Mouse (Mus musculus): ENCODE measurements around the gene Magi2.
A peak's percentile ranks its signal among the peaks of the same experiment; 100 is the strongest.
"Not testable (repeated sequence)": the region's sequence is repeated elsewhere in the genome, so short reads cannot be mapped to it uniquely, and the experiment has no call there.

Gene Magi2

GRCm38 (mm10) chr5:19429290-19429689 is 202.5 kb downstream of the Magi2 start:
- no peak for DNase-seq (ENCODE audit: low read depth, low spot score)

DNA sequence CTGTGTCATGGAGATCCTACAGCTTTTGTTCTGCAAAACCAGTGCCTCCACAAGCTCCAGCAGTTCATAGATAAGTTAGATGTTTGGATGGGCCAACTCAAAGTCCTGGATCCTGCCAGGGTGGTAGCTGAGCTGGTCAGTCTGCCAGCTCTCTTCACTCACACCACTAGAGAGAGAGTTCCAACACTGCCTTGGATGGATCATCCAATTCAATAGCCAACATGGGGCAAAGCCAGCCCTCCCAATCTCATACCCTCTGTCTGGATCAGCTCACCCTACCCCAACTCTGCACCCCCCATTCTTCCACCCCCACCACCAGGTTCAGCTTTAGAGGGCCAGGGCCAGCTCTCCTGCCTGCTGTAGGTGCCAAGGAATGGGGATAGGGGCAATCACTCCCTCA is 235.7 kb downstream of the Magi2 start:
- no peak for DNase-seq (ENCODE audit: low read depth, low spot score)

- no peak for DNase-seq (ENCODE audit: low read depth, low spot score)
Measured at GRCm38 (mm10) chr5:19465383-19465782, 238.5 kb downstream of the Magi2 start.

DNA sequence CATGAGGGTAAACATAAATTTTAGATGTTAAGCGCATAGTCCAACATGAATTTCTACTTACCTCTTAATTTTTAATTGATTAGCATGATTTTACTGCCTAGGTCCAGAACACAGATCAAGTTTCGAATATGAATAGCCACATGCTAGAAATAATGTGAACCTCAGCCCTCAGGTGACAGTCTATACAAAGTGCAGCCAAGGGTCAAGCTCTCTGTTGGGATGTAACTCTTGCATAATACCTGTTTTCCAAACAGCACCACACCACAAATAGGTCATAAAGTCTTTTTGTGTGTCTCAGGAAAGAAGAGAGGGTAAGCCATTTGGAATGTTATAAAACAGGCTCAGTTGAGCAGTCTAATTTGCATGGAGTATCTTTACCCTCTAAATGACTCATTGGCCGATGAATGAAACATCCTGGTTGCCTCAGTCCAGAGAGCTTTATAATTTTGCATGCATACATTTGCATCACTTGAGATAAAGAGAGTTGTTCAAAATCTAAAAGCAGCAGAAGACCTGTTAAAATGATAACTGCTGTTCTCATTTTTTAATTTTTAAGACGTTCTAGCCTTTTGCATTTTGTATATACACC is 246.1 kb downstream of the Magi2 start:
- DNase-seq (ENCODE audit: low read depth, low spot score), result no peak

DNA sequence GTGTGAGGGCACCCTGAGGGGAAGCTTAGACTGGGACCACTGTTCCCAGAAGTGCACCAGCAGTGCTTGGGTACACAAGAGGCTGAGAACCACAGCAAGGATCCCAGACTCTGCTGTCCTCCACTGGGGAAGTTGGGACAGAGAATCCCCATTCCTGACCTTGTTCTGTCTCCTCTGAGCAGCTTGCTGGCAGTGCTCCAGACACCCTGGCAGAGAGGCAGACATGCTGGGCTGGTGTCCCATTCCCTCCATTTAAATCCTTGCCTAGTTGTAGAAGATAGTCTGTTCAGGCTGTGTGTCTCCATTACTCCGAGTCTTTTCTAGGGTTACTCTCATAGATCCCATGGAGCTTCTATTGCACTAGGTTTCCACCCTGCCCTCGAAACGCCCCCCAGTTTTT is 256.1 kb downstream of the Magi2 start:
- DNase-seq (ENCODE audit: low read depth, low spot score), result peak; percentile 10

- DNase-seq (ENCODE audit: low read depth, low spot score), result no peak
Measured at GRCm38 (mm10) chr5:19487947-19488346, 261.1 kb downstream of the Magi2 start.

DNA sequence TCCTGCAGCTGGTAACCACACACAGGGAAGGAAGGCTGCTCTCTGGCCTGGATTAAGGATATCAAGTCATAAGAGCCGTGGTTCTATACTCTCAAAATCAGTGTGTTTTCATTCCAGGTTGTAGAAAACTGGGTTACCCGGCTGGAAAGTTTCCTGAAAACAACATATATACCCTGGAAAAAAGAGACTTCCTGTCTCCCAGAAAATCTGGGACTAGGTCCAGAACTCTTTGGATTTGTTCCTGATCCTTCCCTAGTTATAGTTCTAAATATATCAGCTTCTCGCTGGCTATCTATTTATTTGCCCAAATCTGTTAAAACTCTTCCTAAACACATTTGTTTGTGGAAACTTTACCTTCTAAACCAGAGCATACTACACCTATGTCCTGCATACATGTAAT is 274.2 kb downstream of the Magi2 start:
- no peak for DNase-seq (ENCODE audit: low read depth, low spot score)

DNA sequence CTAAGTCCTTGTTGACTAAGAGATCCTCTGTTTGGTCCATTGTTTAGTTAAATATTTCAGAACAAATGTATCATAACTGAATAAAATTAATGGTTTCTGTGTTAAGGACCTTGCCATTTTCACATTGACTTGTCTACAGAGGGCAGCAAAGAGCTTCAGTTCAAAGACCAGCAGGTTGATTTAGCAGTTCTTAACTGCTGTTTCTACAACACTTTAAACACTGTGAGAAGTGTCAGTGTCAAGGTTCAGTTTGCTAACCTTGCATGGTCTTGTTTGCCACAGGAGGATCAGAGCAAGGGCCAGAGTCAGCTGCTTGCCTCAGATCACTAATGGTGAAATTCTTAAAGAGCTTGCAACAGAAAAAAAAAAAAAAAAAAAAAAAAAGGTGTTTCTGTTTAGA is 295.3 kb downstream of the Magi2 start:
- no peak for DNase-seq (ENCODE audit: low read depth, low spot score)

GRCm38 (mm10) chr5:19539348-19539747 is 312.5 kb downstream of the Magi2 start:
- DNase-seq (ENCODE audit: low read depth, low spot score), result no peak

DNA sequence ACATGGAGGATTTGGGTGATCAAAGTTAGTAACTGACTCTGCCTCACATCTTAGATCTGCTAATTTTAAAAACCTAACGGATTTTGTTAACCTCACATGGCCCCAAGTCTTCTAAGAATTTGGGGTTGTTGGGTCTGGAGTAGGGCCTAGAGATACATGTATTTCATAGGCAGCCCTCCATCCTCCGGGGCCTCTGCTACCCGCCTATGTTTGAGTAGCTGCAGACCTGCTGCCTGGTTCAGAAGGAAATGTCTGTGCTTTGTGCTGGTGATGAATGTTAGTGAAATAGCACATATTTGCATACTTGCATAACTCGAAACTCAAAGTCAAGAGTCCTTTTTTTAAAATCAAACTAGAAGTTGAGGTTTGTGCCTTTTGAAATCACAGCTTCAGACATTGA is 319.6 kb downstream of the Magi2 start:
- no peak for DNase-seq (ENCODE audit: low read depth, low spot score)

- no peak for DNase-seq (ENCODE audit: low read depth, low spot score)
Measured at GRCm38 (mm10) chr5:19546900-19547299, 320.1 kb downstream of the Magi2 start.

- no peak for DNase-seq (ENCODE audit: low read depth, low spot score)
Measured at GRCm38 (mm10) chr5:19553510-19553909, 326.7 kb downstream of the Magi2 start.

DNA sequence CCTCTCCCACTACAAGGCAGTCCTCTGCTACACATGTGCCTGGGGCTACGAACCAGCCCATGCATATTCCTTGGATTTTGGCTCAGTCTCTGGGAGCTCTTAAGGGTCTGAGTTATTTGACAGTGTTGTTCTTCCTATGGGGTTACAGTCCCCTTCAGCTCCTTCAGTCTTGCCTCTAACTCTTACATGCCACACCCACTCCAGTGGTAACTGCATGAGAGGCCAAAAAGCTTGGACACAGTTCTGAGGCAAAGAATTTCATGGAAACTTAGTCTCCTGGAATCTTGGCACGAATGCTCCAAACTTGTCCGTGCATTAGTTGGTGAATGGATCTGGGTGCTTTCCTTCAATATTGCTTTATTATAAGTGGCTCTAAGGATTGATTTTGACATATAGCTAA is 338.8 kb downstream of the Magi2 start:
- DNase-seq (ENCODE audit: low read depth, low spot score), result no peak

DNA sequence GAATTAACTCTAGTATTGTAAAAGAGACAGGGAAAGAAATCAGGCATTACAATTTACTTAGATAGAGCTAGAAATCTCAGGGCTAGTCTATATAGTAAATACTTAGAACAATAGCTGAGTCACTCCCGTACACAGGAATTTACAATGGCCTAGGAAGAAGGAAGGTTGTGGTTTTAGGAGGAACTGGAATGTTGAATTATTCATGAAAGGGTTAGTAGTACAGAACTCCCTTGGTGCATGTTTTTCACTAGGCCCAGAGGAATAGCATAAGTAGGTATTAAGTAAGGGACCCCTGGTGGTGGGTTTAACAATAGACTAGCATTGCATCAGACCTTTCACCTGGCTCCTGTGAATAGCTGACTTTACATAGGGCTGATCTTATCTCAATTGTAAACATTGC is 339.3 kb downstream of the Magi2 start:
- DNase-seq (ENCODE audit: low read depth, low spot score), result not testable (repeated sequence)

DNA sequence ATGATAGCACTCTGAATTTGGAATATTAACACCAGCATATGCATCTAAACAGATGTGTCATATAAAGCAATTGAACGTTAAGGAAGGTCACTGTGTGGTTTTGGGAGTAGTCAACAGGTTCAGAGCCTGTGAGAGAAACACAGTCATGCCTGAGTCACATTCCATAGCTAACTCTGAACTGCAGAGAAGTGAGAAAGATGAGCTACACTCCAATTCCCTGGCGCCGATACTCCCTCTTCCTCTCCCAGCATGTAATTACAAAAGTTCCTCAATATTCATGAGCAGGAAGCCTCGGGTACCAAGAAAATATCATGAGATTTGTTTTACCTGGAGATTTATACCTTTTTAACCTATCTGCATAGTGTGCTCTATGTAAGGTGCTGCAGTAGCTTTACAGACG is 380.9 kb downstream of the Magi2 start:
- no peak for DNase-seq (ENCODE audit: low read depth, low spot score)

GRCm38 (mm10) chr5:19611788-19612187 is 385.0 kb downstream of the Magi2 start:
- no peak for DNase-seq (ENCODE audit: low read depth, low spot score)

- no peak for DNase-seq (ENCODE audit: low read depth, low spot score)
Measured at GRCm38 (mm10) chr5:19621678-19622077, 394.8 kb downstream of the Magi2 start.

DNA sequence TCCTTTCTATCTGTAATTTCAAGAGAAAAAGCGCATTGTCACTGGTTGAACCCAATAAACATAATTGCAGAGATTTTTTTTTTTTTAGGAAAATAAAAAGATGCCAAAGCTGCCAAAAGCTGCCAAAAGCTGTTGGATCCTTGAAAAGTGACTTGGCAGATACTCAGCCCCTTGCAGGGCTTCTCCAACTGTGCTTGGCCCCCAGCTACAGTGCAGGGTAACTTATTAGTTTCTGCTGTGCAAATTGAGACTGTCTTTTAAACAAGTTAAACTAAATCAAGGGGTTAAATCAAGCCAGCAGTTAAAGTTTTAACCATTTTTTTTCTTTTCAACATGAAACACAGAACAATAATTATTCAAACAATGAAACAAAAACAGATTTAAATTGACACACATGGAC is 407.1 kb downstream of the Magi2 start:
- DNase-seq (ENCODE audit: low read depth, low spot score), result no peak

DNA sequence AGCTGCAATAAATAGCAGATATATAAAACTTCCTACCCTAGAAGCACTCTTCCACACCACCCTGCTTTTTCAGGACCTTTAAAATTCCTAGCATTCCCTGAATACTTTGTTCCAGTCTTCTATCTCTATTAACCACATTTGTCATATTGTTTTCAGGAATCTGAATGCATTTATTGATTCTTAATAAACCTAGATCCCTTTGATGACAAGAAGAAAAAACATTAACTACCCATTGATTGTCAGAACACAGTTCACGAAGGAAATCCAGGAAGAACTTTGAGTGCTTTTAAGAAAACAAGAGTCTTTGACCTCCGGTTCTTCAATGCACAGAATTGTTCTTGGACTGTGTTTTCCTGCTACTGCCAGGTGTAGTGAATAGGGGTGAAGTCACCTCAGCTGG is 411.0 kb downstream of the Magi2 start:
- no peak for DNase-seq (ENCODE audit: low read depth, low spot score)

DNA sequence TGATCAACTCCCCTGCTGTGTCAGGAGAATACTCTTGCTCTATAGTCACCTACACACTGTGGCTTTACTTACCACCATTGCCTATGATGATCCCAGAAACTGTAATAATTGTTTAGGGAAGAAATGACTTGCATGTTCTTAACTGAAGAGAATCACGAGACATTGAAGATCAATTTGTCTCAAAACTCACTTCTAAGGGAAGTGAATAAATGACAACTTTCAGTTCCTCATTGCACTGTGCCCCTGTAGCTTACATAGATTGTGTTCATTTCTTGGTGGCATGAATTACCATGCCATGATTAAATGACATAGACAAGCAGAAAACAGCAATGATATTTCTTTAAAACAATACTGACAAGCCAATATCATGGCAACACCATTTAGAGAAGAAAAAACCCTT is 429.1 kb downstream of the Magi2 start:
- DNase-seq (ENCODE audit: low read depth, low spot score), result no peak

DNA sequence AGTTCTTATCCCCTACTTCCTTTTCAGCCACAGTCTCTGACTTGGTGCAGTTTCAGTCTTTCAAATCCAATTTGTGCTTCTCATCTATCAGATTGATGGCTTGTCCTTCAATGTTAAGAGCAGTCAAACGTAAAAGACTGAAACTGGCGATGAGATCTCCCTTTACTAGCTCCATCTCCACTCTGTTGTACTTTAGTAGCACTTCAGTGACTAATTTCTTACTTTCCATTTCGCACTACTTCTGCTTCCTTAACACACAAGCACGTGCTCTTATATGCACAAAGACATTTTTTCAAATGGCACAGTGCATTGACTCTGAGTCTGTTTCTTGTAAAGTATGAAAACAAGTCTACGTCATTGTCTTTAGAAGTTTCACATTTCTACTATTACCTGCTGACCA is 439.6 kb downstream of the Magi2 start:
- no peak for DNase-seq (ENCODE audit: low read depth, low spot score)

GRCm38 (mm10) chr5:19717296-19717695 is 490.5 kb downstream of the Magi2 start:
- DNase-seq (ENCODE audit: low read depth, low spot score), result no peak

DNA sequence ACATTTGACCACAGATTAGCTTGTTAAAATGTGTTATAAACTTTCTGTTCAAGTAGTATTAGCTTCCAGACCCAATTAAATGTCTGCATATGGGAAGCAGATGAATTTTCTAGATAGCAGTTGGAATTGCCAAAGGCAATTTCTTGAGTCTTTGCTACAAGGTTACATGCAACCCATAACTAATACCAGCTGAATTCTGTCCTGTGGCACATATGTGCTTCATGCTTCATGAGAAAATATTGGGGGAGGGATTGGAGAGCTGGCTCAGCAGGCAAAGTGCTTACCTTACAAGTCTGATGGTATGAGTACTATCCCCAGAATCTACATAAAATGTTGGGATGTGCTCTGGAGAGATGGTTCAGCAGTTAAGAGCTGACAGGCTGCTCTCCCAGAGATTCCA is 499.4 kb downstream of the Magi2 start:
- DNase-seq (ENCODE audit: low read depth, low spot score), result no peak

- no peak for DNase-seq (ENCODE audit: low read depth, low spot score)
Measured at GRCm38 (mm10) chr5:19745376-19745775, 518.5 kb downstream of the Magi2 start.
